Mouse (Mus musculus): ENCODE measurements around the gene Tgfb1i1.

DNA sequence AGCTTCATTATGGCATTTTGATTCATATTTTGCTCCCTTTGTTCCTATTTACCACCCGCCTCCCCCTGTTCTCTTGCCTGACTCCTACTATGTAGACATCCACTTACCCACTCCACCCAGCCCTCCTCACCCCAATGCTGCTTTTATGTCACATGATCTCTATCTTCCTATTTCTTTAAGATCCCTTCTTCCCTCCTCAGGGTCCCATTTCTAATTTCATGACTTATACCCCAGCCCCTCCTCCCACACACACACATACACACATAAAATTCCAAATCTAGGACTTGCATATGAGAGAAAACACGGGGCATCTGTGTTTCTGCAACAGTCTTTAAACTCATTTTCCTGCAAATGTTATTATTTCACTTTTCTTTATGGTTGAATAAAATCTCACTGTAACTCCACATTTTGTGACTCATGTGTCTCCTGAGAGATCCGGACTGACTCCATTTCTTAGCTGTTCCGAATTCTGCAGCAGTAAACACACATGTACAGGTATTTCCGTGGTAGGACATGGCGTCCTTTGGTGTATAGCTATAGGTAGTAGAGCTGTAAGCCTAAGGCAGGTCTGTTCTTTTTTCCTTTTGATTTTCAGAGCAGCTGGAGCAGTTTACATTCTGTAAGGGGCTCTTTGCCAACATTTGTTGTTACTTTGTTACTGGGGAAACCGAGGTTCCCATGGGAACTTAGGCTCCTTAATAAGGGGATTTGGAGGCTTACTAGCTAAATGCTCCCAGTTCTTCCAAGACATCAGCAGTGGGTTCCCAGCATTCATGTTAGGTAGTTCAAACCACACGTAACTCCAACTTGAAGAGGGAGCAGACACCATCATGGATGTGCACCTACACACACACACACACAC is 52.1 kb downstream of the Tgfb1i1 start:
- no peak for TF ChIP-seq MAFK (IDR thresholded peaks at IDR 0.05; ENCODE audit: insufficient read depth, low read depth, low read length)
- no peak for TF ChIP-seq HCFC1 (IDR thresholded peaks at IDR 0.05; ENCODE audit: borderline replicate concordance, insufficient read depth, low read length)
- no peak for TF ChIP-seq ZC3H11A (IDR thresholded peaks at IDR 0.05; ENCODE audit: borderline replicate concordance, low read depth, low read length)
- no peak for TF ChIP-seq CHD2 (IDR thresholded peaks at IDR 0.05; ENCODE audit: low read depth, low read length)
- no peak for TF ChIP-seq ZNF384 (IDR thresholded peaks at IDR 0.05; ENCODE audit: low read depth, low read length)

Measured in ES-E14 (cell line).